Mouse (Mus musculus) heart, embryonic 14.5 days (tissue): ENCODE measurements around the gene 9330161L09Rik. TPM values are rescaled to one million over a fixed set of nuclear protein-coding genes. Genes with fewer than 3 reads are reported as not detected.

Experiments
- ATAC-seq: fragments of 200-750 bp; cut with Nextera tagmentation; 2 replicates; pipeline ENCODE4 v1.8.0; 2017; ENCODE audit warnings: low read depth, moderate TSS enrichment; ENCODE audit not compliant: insufficient number of reproducible peaks, insufficient read depth, low FRiP score
- H3K27ac ChIP-seq, 2 experiments: fragments of 200-500 bp in 1 of 2; fragments of 300-500 bp in 1 of 2; sonication (generic) in 1 of 2; replicated peaks in 1 of 2; 2 replicates each; pipeline ENCODE4 v1.5.1; 2012 to 2014; ENCODE audit warnings: low read depth in 2 of 2, low read length in 2 of 2, control low read depth in 1 of 2, mild to moderate bottlenecking in 1 of 2, mixed read lengths in 1 of 2; ENCODE audit not compliant: control insufficient read depth in 1 of 2, insufficient read depth in 1 of 2
- H3K27me3 ChIP-seq: fragments of 300-500 bp; sonication (generic); 2 replicates; pipeline ENCODE4 v1.6.1; 2014; ENCODE audit warnings: mild to moderate bottlenecking, low read length, control low read depth; ENCODE audit not compliant: control insufficient read depth, insufficient read depth
- H3K36me3 ChIP-seq: fragments of 300-500 bp; sonication (generic); 2 replicates; pipeline ENCODE4 v1.6.1; 2014; ENCODE audit warnings: mild to moderate bottlenecking, control low read depth, low read length, mixed read lengths; ENCODE audit not compliant: control insufficient read depth, insufficient read depth
- H3K4me1 ChIP-seq, 2 experiments: fragments of 200-500 bp in 1 of 2; fragments of 300-500 bp in 1 of 2; sonication (generic) in 1 of 2; 2 replicates each; pipeline ENCODE4 v1.6.1; 2012 to 2014; ENCODE audit warnings: low read length in 2 of 2, control low read depth in 1 of 2, mixed read lengths in 1 of 2; ENCODE audit not compliant: control insufficient read depth in 2 of 2, insufficient read depth in 2 of 2
- H3K4me2 ChIP-seq: fragments of 300-500 bp; sonication (generic); 2 replicates; pipeline ENCODE4 v1.6.1; 2014; ENCODE audit warnings: mild to moderate bottlenecking, low read length
- H3K4me3 ChIP-seq, 2 experiments: fragments of 200-500 bp in 1 of 2; fragments of 300-500 bp in 1 of 2; sonication (generic) in 1 of 2; 2 replicates each; pipeline ENCODE4 v1.5.1; 2012 to 2014; ENCODE audit warnings: low read length in 2 of 2, mild to moderate bottlenecking in 2 of 2, control low read depth in 1 of 2, low read depth in 1 of 2, moderate library complexity in 1 of 2; ENCODE audit not compliant: control insufficient read depth in 1 of 2, insufficient read depth in 1 of 2
- H3K9ac ChIP-seq: fragments of 300-500 bp; sonication (generic); 2 replicates; pipeline ENCODE4 v1.6.1; 2014; ENCODE audit warnings: mild to moderate bottlenecking, low read length
- H3K9me3 ChIP-seq: fragments of 300-500 bp; sonication (generic); 2 replicates; pipeline ENCODE4 v1.6.1; 2016; ENCODE audit warnings: low read length, control low read depth; ENCODE audit not compliant: control insufficient read depth
- WGBS: fragments of 180-500 bp; shearing (Covaris S2); extraction: QIAGEN DNeasy Blood & Tissue Kit; methylation state at CpG from one replicate; pipeline ENCODE4 v1.1.7; 2014; 5-methylcytosine and 5-hydroxymethylcytosine counted together
- polyA plus RNA-seq: library from polyadenylated mRNA; unstranded; fragments of >200 nt; fragmentation: Nextera tagmentation; extraction: Ambion mirVana; gene quantifications from 2 replicates; pipeline ENCODE4 v1.2.1, GENCODE M21; 2014

9330161L09Rik gene
- polyA plus RNA-seq, 1 experiment from 2014 or later: 0.68 TPM

DNA sequence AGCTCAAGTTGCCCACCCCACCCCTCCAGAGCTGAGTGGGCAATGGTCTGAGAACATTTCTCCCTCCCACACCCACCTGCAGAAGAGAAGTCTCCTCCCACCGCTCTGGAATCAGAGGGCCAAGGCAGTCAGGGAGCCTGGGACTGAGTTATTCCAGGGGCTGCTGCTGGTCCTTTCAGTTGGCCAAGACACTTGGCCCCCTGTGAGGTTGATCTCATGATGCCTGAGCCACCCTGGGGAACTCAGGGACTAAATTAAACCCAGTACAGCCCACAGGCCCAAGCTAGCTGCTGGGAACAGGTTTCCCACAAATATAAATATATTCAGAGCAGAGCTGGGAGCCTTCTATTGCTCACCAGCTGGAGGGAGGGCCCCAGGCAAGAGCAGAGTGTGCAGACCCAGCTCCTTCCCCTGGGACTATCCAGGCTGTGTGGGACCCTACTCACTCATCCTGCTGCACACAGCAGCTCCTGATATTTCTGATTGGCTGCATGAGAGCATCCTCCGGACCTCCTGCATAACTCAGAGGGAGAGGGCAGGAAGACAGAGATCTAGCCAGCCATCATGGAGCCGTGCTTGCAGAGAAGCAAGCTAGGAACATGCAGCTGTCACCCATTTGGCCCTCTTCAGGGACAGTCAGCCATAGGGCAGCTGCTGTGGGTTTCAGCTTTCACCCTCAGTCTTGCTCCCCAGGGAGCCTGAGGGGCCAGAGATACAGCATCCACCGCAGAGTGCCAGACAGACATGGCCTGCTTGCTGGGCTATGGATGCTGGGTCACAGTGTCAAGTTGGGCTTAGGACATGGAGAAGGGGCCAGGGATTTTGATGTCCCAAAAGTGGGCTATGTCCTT lies 48.4 kb downstream of the 9330161L09Rik start:
- Histone ChIP-seq H3K36me3 (no peaks in the 10 kb centered on the region), H3K4me3 (no peak overlapping the region), H3K4me1 (peaks cover 36 to 40% of the 10 kb centered on the region in 2 experiments), H3K27ac (no peak overlapping the region), H3K27me3 (no peaks in the 10 kb centered on the region), H3K9ac (no peak overlapping the region), H3K9me3 (no peaks in the 10 kb centered on the region), H3K4me2 (no peak overlapping the region)
- ATAC-seq: no peak
- WGBS: 47% methylated on average over 4 of the region's 4 CpGs

DNA sequence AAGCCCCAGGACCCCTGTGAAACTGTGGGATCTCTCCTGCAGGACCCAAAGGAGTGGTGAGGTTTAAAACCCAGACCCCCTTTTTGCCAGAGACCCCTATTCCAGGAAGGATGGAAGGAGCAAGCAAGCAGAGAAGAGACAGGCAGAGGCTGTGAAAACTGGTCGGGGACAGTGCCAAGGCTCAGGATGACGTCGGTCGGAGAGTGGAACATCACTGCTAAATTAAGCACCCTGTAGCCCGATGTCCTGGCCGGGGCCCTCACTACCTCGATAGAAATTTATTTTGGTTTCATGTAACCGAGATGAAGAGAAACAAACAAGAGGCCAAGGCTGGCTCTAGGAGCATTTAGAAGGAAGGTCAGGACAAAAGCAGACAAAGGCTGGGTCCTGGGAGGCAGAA lies 49.4 kb downstream of the 9330161L09Rik start:
- Histone ChIP-seq H3K27ac (no peak overlapping the region; a peak in 1 of 4 replicates), H3K36me3 (no peaks in the 10 kb centered on the region), H3K9me3 (no peaks in the 10 kb centered on the region)

More for the DNA sequence above, 49.4 kb downstream of the 9330161L09Rik start:
- no peak overlapping the region for H3K9ac ChIP-seq
- WGBS: 45% methylated on average over 8 of the region's 8 CpGs
- peaks cover 38 to 42% of the 10 kb centered on the region in 2 experiments for H3K4me1 ChIP-seq
- H3K27me3 ChIP-seq: no peaks in the 10 kb centered on the region
- no peak overlapping the region for H3K4me2 ChIP-seq
- H3K4me3 ChIP-seq: no peak overlapping the region
- no peak for ATAC-seq

Other genes with a start within 250 kb of the 9330161L09Rik start
- 0.53 TPM in 1 of 2 replicates, not detected in the other for gene Prima1, start 165.7 kb downstream of the 9330161L09Rik start, polyA plus RNA-seq
- 0.19 TPM in 1 of 2 replicates, not detected in the other for gene Fam181a, start 96.8 kb downstream of the 9330161L09Rik start, polyA plus RNA-seq
- gene Asb2, start 51.8 kb downstream of the 9330161L09Rik start, polyA plus RNA-seq: 235 and 254 TPM in 2 replicates
- 13.8 and 14.8 TPM in 2 replicates for gene Otub2, start 19.1 kb downstream of the 9330161L09Rik start, polyA plus RNA-seq
- gene Ddx24, start 18.0 kb upstream of the 9330161L09Rik start, polyA plus RNA-seq: 55.5 and 62.9 TPM in 2 replicates
- 34.7 and 38.4 TPM in 2 replicates for gene Ifi27, start 26.4 kb upstream of the 9330161L09Rik start, polyA plus RNA-seq
- gene Ifi27l2a, start 35.9 kb upstream of the 9330161L09Rik start, polyA plus RNA-seq: 17.6 and 21.7 TPM in 2 replicates
- gene Ifi27l2b, start 49.4 kb upstream of the 9330161L09Rik start, polyA plus RNA-seq: 0.68 TPM in 1 of 2 replicates, not detected in the other
- 0.19 and 0.26 TPM in 2 replicates for gene Ppp4r4, start 124.5 kb upstream of the 9330161L09Rik start, polyA plus RNA-seq
- gene Serpina10, start 223.6 kb upstream of the 9330161L09Rik start, polyA plus RNA-seq: not detected in 2 replicates
- 0.22 and 0.44 TPM in 2 replicates for gene Serpina6, start 249.4 kb upstream of the 9330161L09Rik start, polyA plus RNA-seq